Mouse (Mus musculus) small intestine, adult 10 weeks (tissue): ENCODE results near the gene Uhrf2. TPM values are rescaled to one million over a fixed set of nuclear protein-coding genes. Genes with fewer than 3 reads are reported as not detected.

Experiments
- polyA plus RNA-seq: library from polyadenylated mRNA; stranded (reverse); fragments of 350-450 nt; fragmentation: Illumina TruSeq; extraction: RNeasy Lipid Tissue Mini Kit (QIAGEN cat#74804); gene quantifications from one replicate; pipeline ENCODE4 v1.2.3, GENCODE M21; 2014; ENCODE audit warnings: low replicate concordance

The Uhrf2 gene
- 69.8 TPM for polyA plus RNA-seq

GRCm38 (mm10) chr19:30029894-30030635, at the start of gene Uhrf2:
Uhrf2 (plus strand) TSS chr19:30030513.

DNA sequence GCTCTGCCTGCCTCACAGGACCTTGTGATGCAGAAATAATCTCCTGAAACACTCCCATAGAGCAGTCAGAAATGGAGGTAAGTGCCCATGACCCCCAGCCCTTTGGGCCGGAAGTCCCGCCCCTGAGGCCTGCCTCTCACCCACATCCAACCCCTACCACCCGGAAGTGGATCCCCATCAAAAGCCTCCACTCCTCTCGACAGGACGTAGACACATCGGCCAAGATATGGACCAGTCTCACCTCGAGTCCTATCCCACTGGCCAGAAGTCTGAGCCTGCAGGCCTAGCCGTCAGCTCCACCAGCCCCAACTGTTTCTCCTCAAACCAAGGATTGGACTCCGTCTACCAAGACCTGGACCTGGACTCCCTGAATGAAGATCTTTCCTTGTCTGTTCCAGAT, 26.7 kb upstream of the Uhrf2 start, which contains the start of gene Trpd52l3:
Gene Trpd52l3, plus strand, starts transcription at position 170 of the 400 bp plus-strand sequence.

Other genes with a start within 250 kb of the Uhrf2 start
- 74.4 TPM for gene 9930021J03Rik, start 224.5 kb upstream of the Uhrf2 start, polyA plus RNA-seq
- 33.7 TPM for gene Ranbp6, start 217.5 kb upstream of the Uhrf2 start, polyA plus RNA-seq
- 60.7 TPM for gene Il33, start 105.4 kb upstream of the Uhrf2 start, polyA plus RNA-seq
- gene Trpd52l3, start 26.7 kb upstream of the Uhrf2 start, polyA plus RNA-seq = not detected
- gene Gldc, start 144.9 kb downstream of the Uhrf2 start, polyA plus RNA-seq = not detected
- 3.6 TPM for gene Mbl2, start 202.4 kb downstream of the Uhrf2 start, polyA plus RNA-seq